Mouse (Mus musculus): ENCODE measurements around the gene Actr5. TPM values are rescaled to one million over a fixed set of nuclear protein-coding genes. Genes with fewer than 3 reads are reported as not detected.
A peak's percentile ranks its signal among the peaks of the same experiment; 100 is the strongest.

Actr5 gene
- total RNA-seq, 2 experiments from 2014 or later, result 11.0 to 12.4 TPM

- Histone ChIP-seq H3K4me3 (no peak overlapping the region), H3K27ac (no peak overlapping the region; the same call in 1 of the 2 replicates)
- no peak for TF ChIP-seq CTCF (IDR thresholded peaks at IDR 0.05)
- DNase-seq (ENCODE audit: extremely low spot score in 1 of 2, low spot score in 2 of 2), result no peak
- intact Hi-C loops (cut with DNase I), result no loop called here
Measured at GRCm38 (mm10) chr2:158682344-158683037, 57.8 kb downstream of the Actr5 start.

DNA sequence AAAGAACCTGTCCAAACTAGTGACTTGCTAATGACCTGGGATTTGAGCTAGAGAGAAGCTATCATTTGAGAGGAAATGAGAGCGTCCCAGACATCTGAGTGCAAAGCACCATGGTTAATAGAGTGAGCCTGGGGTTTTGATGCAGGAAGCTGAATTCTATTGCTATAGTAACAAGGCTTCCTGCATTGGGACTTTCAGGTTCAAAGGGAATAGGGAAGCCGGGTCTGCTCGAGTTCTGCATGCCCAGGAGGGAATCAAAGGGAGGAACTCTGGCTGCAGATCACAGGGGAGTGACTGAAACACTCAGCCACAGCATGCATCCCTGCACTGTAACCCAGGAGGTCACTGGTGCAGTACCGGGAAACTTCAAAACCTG is 58.3 kb downstream of the Actr5 start:
- no peak for TF ChIP-seq CTCF (IDR thresholded peaks at IDR 0.05)
- intact Hi-C loops (cut with DNase I), result no loop called here
- Histone ChIP-seq H3K27ac (no peak overlapping the region), H3K4me3 (no peak overlapping the region)
- DNase-seq (ENCODE audit: extremely low spot score in 1 of 2, low spot score in 2 of 2), result no peak

- H3K27ac ChIP-seq, result peak overlapping the region; percentile 56
- no peak for TF ChIP-seq CTCF (IDR thresholded peaks at IDR 0.05)
- DNase-seq (ENCODE audit: extremely low spot score in 1 of 2, low spot score in 2 of 2), result peak in 1 of 2 experiments; percentile 11
- intact Hi-C loops (cut with DNase I), result no loop called here
- H3K4me3 ChIP-seq, result no peak overlapping the region
Measured at GRCm38 (mm10) chr2:158684247-158684843, 59.7 kb downstream of the Actr5 start.

GRCm38 (mm10) chr2:158684910-158685309 is 60.2 kb downstream of the Actr5 start:
- DNase-seq (ENCODE audit: extremely low spot score in 1 of 2, low spot score in 2 of 2), result peak in 1 of 2 experiments; percentile 12
- Histone ChIP-seq H3K4me3 (no peak overlapping the region), H3K27ac (peak overlapping the region; percentile 56)
- intact Hi-C loops (cut with DNase I), result no loop called here
- TF ChIP-seq CTCF (IDR thresholded peaks at IDR 0.05), result no peak

- no peak overlapping the region for H3K4me3 ChIP-seq
- intact Hi-C loops (cut with DNase I), result no loop called here
- DNase-seq (ENCODE audit: extremely low spot score in 1 of 2, low spot score in 2 of 2), result no peak
- H3K27ac ChIP-seq, result no peak overlapping the region
- no peak for TF ChIP-seq CTCF (IDR thresholded peaks at IDR 0.05)
Measured at GRCm38 (mm10) chr2:158686394-158686793, 61.7 kb downstream of the Actr5 start.

- peak; percentile 77 to 81 for DNase-seq (ENCODE audit: extremely low spot score in 1 of 2, low spot score in 2 of 2)
- intact Hi-C loops (cut with DNase I), result loop anchor here (1.0 to 2.0 kb wide), 2 partner anchors 24 to 47 kb away; no protein-coding TSS in a partner anchor
- peak overlapping the region; percentile 81 for H3K27ac ChIP-seq
Measured at GRCm38 (mm10) chr2:158687804-158688241, 63.1 kb downstream of the Actr5 start.

More at GRCm38 (mm10) chr2:158687804-158688241, 63.1 kb downstream of the Actr5 start:
- no peak for TF ChIP-seq CTCF (IDR thresholded peaks at IDR 0.05)
- H3K4me3 ChIP-seq, result peak overlapping the region; percentile 7; the same call in 1 of the 2 replicates

Small RNAs within 50 kb of the gene (microRNA-seq; reads per million reads assigned to microRNA genes)
- 4.8 to 7.5 reads per million in 2 experiments for gene Mir3474

Other genes with a start within 250 kb of the Actr5 start
- 100 to 1,000 TPM; 812 to 868 TPM for gene Snhg11, start 249.2 kb upstream of the Actr5 start, total RNA-seq (2021)
- gene Ralgapb, start 215.0 kb upstream of the Actr5 start, total RNA-seq (2021), result 100 to 1,000 TPM; 114 to 115 TPM
- gene Adig, start 122.3 kb upstream of the Actr5 start, total RNA-seq (2021), result not detected
- under 1 TPM in 1 of 2 experiments, not detected in 1; 0.52 TPM for gene Arhgap40, start 112.1 kb upstream of the Actr5 start, total RNA-seq (2021)
- gene Slc32a1, start 14.1 kb upstream of the Actr5 start, total RNA-seq (2021), result 10 to 100 TPM; 83.5 to 97.2 TPM
- gene Ppp1r16b, start 40.5 kb downstream of the Actr5 start, total RNA-seq (2021), result 100 to 1,000 TPM; 135 to 138 TPM
- gene Fam83d, start 143.2 kb downstream of the Actr5 start, total RNA-seq (2021), result 1 to 10 TPM; 1.2 to 1.6 TPM
- 10 to 100 TPM; 20.6 to 20.9 TPM for gene Dhx35, start 169.9 kb downstream of the Actr5 start, total RNA-seq (2021)

Measured in left cerebral cortex, adult 2 months (tissue).